Mouse (Mus musculus) monocyte, adult 5-6 weeks (primary cell): ENCODE results near the gene Gfi1. TPM values are rescaled to one million over a fixed set of nuclear protein-coding genes. Genes with fewer than 3 reads are reported as not detected.

ENCODE experiments used
- ATAC-seq: fragments of 153-309, 156-312 bp; replicated peaks from 2 replicates; pipeline ENCODE4 v1.8.0; 2017; ENCODE audit warnings: mild to moderate bottlenecking; ENCODE audit not compliant: low TSS enrichment, insufficient number of reproducible peaks, severe bottlenecking, poor library complexity, low FRiP score
- total RNA-seq: library from RNA; stranded (forward); fragments of 200-1000, 200-491, 200-594 nt; gene quantifications from 3 replicates; pipeline ENCODE4 v1.2.3, GENCODE M21; 2017

Gfi1 gene
- total RNA-seq, 1 experiment from 2014 or later, result 3.8 TPM

DNA sequence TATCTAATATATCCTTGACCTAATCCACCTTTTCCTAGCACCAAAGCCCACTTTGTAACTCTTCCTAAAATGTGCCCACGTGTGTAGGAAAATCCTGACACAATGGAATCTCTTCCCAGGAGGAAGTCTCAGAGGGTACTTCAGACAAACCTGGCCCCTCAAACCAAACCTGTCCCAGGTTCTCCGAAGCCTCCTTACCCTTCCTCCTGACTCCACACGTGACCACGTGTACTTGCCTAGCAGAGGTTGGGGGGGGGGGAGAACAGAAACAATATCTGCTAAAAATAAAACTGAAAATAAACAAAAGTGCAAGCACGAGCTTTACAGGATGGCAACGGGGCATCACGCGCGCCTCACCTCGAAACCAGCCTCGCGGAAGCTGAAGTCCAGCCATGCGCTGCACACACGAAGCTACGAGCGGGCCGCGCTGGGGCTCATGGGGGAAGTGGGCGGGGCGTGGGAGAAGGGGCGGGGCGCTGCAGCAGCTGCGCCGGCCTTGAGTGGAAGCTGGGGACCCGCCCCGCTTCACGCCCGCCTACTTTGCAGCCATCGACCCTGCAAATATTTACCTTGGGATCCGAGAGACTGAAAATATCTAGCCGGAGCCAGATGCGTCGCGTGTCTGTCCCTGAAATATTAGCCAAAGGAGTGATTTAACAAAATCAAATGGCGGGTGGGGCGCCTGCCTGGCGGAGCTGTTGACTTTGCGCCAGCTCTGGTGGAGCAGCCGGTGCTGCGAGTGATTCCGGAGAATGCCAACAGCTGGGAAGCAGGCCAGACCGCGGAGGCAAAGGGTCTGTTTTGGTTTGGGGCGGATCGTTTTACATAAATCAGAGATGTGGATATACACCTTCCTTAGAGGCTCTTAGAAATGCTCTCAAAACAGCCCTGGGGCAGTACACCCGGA, 38.0 kb downstream of the Gfi1 start:
- peak; percentile 86 for ATAC-seq

DNA sequence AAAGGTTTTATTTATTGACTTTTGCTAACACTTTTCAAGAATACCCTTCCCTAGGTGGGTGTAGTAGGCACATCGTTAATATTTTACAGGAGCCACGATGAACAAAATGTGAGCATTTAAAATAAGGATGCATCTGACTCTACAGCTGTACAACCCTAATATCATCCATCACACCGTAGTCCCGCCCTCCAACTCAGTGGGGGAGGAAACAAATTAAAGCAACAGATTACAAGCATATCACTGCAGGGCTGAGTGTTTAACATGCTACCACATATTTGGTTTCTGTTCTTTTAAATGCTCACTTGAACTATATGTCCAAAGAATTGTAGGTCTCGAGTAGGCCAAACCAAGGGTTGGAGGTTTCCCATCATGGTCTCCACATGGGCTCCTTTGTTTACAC, 38.7 kb downstream of the Gfi1 start:
- no peak for ATAC-seq

DNA sequence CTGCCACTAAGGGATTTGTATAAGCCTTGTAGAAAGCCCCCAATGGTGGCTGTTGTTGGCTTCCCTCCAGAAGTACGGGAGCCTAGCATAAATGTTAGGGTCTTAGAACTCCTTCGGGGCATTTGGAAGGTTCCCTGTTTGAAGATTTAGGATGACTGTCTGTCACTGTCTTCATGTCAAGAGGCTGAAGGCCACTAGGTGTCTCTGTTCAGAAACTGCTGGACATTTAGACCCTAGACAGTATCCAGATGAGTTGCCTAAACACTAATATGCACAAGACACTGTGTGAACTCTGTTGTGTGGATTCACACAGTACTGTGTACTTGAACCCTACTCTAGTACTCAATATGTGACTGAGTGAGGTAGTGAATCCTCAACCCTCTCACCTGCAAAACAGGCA, 41.5 kb downstream of the Gfi1 start:
- no peak for ATAC-seq

DNA sequence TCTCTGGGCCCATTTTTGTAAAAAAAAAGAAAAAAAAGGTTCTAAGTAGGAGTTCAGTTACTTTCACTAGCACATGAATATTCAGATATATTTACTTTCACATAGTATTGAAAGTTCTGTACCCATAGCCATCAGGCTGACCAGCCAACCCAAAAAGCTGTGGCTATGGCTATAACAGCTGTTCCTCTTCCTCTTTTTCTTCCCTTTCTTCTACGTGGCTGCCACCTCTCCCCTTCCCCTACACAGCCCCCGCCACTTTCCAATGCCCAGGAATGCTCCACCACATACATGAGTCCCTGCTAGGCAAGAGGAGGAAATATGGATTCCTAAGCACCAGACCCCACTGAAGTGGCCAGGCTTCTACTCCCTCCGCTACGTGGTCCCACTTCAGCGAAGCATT, 44.5 kb downstream of the Gfi1 start:
- no peak for ATAC-seq

DNA sequence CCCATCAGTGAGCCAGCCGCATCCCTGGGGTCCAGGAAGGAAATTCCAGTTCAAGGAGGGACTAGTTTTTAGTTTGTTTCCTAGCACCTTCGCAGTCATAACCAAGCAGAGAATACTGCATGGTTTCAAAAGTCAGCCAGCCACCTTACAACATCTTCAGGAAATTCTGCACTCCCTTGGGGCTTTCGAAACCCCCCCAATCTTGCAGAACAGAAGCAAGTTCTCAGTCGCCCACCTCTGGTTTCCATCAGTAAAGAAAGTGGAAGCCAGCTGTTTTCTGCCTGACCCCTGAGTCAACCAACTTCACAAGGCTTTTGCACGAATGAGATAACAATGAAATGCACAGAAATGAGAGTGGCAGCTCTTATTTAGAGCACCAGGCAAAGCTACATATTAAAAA, 47.4 kb downstream of the Gfi1 start:
- ATAC-seq, result no peak

Other genes with a start within 250 kb of the Gfi1 start
- gene Gm42669, start 218.4 kb downstream of the Gfi1 start, total RNA-seq, result 0.58 to 1.3 TPM (median 0.76 TPM) in 3 replicates
- gene 1700028K03Rik, start 191.3 kb downstream of the Gfi1 start, total RNA-seq, result 0.10 TPM in 1 of 3 replicates, not detected in the others
- gene Rpap2, start 128.7 kb downstream of the Gfi1 start, total RNA-seq, result 13.2 to 30.6 TPM (median 14.8 TPM) in 3 replicates
- 1.2 to 11.4 TPM (median 10.2 TPM) in 3 replicates for gene Glmn, start 128.1 kb downstream of the Gfi1 start, total RNA-seq
- gene Ube2d2b, start 104.1 kb upstream of the Gfi1 start, total RNA-seq, result 0.32 TPM in 1 of 3 replicates, not detected in the others
- gene Evi5, start 149.1 kb upstream of the Gfi1 start, total RNA-seq, result 29.5 to 30.7 TPM (median 29.8 TPM) in 3 replicates
- gene Rpl5, start 174.5 kb upstream of the Gfi1 start, total RNA-seq, result 256 to 830 TPM (median 616 TPM) in 3 replicates